Mouse (Mus musculus) left cerebral cortex, postnatal 10 days (tissue): ENCODE results near the gene Nmnat2. TPM values are rescaled to one million over a fixed set of nuclear protein-coding genes. Genes with fewer than 3 reads are reported as not detected.

Experiments
- DNase-seq, 2 experiments: peaks; one replicate each; pipeline ENCODE4 v3.0.0; 2021 to 2022; ENCODE audit warnings: low spot score in 2 of 2, mixed read lengths in 1 of 2; ENCODE audit errors: extremely low spot score in 1 of 2
- intact Hi-C: fragments of 180-260 bp; cut with DNase I; formaldehyde crosslinking; loops from one replicate; pipeline ENCODE4 v1.15.1; 2025
- total RNA-seq, 2 experiments: library from RNA; stranded (reverse); gene quantifications; 2 replicates each; pipeline ENCODE4 v1.2.3; 2021

Gene Nmnat2
- total RNA-seq, 2 experiments from 2014 or later = 136 to 140 TPM

- intact Hi-C loops = loop anchor here (5.0 to 10.0 kb wide), 2 partner anchors 124 to 286 kb away; no protein-coding TSS in a partner anchor
Observed at GRCm38 (mm10) chr1:153100912-153101311, 146.1 kb downstream of the Nmnat2 start.

GRCm38 (mm10) chr1:153101327-153101880, 146.6 kb downstream of the Nmnat2 start:
- intact Hi-C loops = loop anchor here (5.0 to 10.0 kb wide), 2 partner anchors 123 to 286 kb away; no protein-coding TSS in a partner anchor
- peak in 1 of 2 experiments; percentile 51 for DNase-seq

More at GRCm38 (mm10) chr1:153100912-153101311, 146.1 kb downstream of the Nmnat2 start:
- no peak for DNase-seq

- DNase-seq = no peak
- intact Hi-C loops = loop anchor here (5.0 to 10.0 kb wide), 2 partner anchors 122 to 285 kb away; no protein-coding TSS in a partner anchor
Observed at GRCm38 (mm10) chr1:153102296-153103185, 147.7 kb downstream of the Nmnat2 start.

- intact Hi-C loops = loop anchor here (5.0 to 10.0 kb wide), 2 partner anchors 122 to 284 kb away; no protein-coding TSS in a partner anchor
- DNase-seq = no peak
Observed at GRCm38 (mm10) chr1:153103186-153103554, 148.4 kb downstream of the Nmnat2 start.

- intact Hi-C loops = loop anchor here (5.0 to 10.0 kb wide), 2 partner anchors 120 to 282 kb away; no protein-coding TSS in a partner anchor
- DNase-seq = no peak
Observed at GRCm38 (mm10) chr1:153104804-153105203, 150.0 kb downstream of the Nmnat2 start.

- intact Hi-C loops = loop anchor here (10.0 kb wide), 1 partner anchor 117 kb away; no protein-coding TSS in a partner anchor
- no peak for DNase-seq
Observed at GRCm38 (mm10) chr1:153107866-153108265, 153.1 kb downstream of the Nmnat2 start.

- intact Hi-C loops = loop anchor here (10.0 kb wide), 1 partner anchor 115 kb away; no protein-coding TSS in a partner anchor
- no peak for DNase-seq
Observed at GRCm38 (mm10) chr1:153109346-153109745, 154.6 kb downstream of the Nmnat2 start.

GRCm38 (mm10) chr1:153109836-153110235, 155.0 kb downstream of the Nmnat2 start:
- intact Hi-C loops = loop anchor here (10.0 kb wide), 1 partner anchor 115 kb away; no protein-coding TSS in a partner anchor
- DNase-seq = no peak

GRCm38 (mm10) chr1:153111596-153111995, 156.8 kb downstream of the Nmnat2 start:
- DNase-seq = no peak
- intact Hi-C loops = no loop called here

GRCm38 (mm10) chr1:153115315-153115714, 160.5 kb downstream of the Nmnat2 start:
- intact Hi-C loops = no loop called here
- DNase-seq = no peak

GRCm38 (mm10) chr1:153120544-153120943, 165.8 kb downstream of the Nmnat2 start:
- intact Hi-C loops = no loop called here
- no peak for DNase-seq

- DNase-seq = no peak
- intact Hi-C loops = no loop called here
Observed at GRCm38 (mm10) chr1:153121320-153121719, 166.5 kb downstream of the Nmnat2 start.

GRCm38 (mm10) chr1:153122764-153123163, 168.0 kb downstream of the Nmnat2 start:
- DNase-seq = no peak
- intact Hi-C loops = no loop called here

- no peak for DNase-seq
- intact Hi-C loops = no loop called here
Observed at GRCm38 (mm10) chr1:153124502-153124901, 169.7 kb downstream of the Nmnat2 start.

GRCm38 (mm10) chr1:153125287-153126275, 170.8 kb downstream of the Nmnat2 start:
- intact Hi-C loops = no loop called here
- DNase-seq = no peak

GRCm38 (mm10) chr1:153126491-153127381, 171.9 kb downstream of the Nmnat2 start:
- DNase-seq = no peak
- intact Hi-C loops = no loop called here

- intact Hi-C loops = no loop called here
- no peak for DNase-seq
Observed at GRCm38 (mm10) chr1:153127622-153128021, 172.8 kb downstream of the Nmnat2 start.
